Mouse (Mus musculus) urinary bladder, adult 2 months (tissue): Measurements from ENCODE around the gene Ndufs8. TPM values are rescaled to one million over a fixed set of nuclear protein-coding genes. Genes with fewer than 3 reads are reported as not detected.
"Not testable (repeated sequence)": the region's sequence is repeated elsewhere in the genome, so short reads cannot be mapped to it uniquely, and the experiment has no call there.

ENCODE experiments used
- DNase-seq: peaks from one replicate; pipeline ENCODE4 v3.0.0; 2022; ENCODE audit warnings: low spot score
- polyA plus RNA-seq: library from polyadenylated mRNA; depleted of rRNA; stranded (reverse); fragments of >200 nt; gene quantifications from 2 replicates; pipeline ENCODE4 v1.2.3, GENCODE M21; 2012; rRNA removed

Ndufs8 gene
- polyA plus RNA-seq, result 223 and 242 TPM in 2 replicates

- peak; percentile 83 for DNase-seq
These were observed at the start of gene Ndufs8 for GRCm38 (mm10) chr19:3912337-3913204. Gene Ndufs8 (minus strand): TSS chr19:3912774.

- not testable (repeated sequence) for DNase-seq
These were observed 49.2 kb upstream of the Ndufs8 start for GRCm38 (mm10) chr19:3961805-3962204.

- DNase-seq, result no peak
These were observed 47.6 kb upstream of the Ndufs8 start for GRCm38 (mm10) chr19:3960211-3960610.

- DNase-seq, result no peak
These were observed 46.5 kb upstream of the Ndufs8 start for GRCm38 (mm10) chr19:3959030-3959429.

- no peak for DNase-seq
These were observed 45.9 kb upstream of the Ndufs8 start, which contains the start of gene Aldh3b3 for GRCm38 (mm10) chr19:3958470-3958869. Gene Aldh3b3 (plus strand): TSS chr19:3958645.

GRCm38 (mm10) chr19:3957296-3958036, 44.9 kb upstream of the Ndufs8 start:
- DNase-seq, result not testable (repeated sequence)

GRCm38 (mm10) chr19:3955804-3956203, 43.2 kb upstream of the Ndufs8 start:
- no peak for DNase-seq

- no peak for DNase-seq
These were observed 42.5 kb upstream of the Ndufs8 start for GRCm38 (mm10) chr19:3955033-3955432.

- DNase-seq, result no peak
These were observed 39.5 kb upstream of the Ndufs8 start for GRCm38 (mm10) chr19:3952099-3952498.

- DNase-seq, result no peak
These were observed 38.9 kb upstream of the Ndufs8 start for GRCm38 (mm10) chr19:3951461-3951860.

GRCm38 (mm10) chr19:3950331-3950730, 37.8 kb upstream of the Ndufs8 start:
- DNase-seq, result no peak

GRCm38 (mm10) chr19:3948546-3948945, 36.0 kb upstream of the Ndufs8 start:
- DNase-seq, result no peak

GRCm38 (mm10) chr19:3947813-3948212, 35.2 kb upstream of the Ndufs8 start:
- no peak for DNase-seq

GRCm38 (mm10) chr19:3946715-3947114, 34.1 kb upstream of the Ndufs8 start:
- no peak for DNase-seq

GRCm38 (mm10) chr19:3945872-3946564, 33.4 kb upstream of the Ndufs8 start:
- no peak for DNase-seq

- no peak for DNase-seq
These were observed 30.6 kb upstream of the Ndufs8 start for GRCm38 (mm10) chr19:3942986-3943735.

GRCm38 (mm10) chr19:3942315-3942714, 29.7 kb upstream of the Ndufs8 start:
- DNase-seq, result no peak

GRCm38 (mm10) chr19:3935896-3936850, 23.6 kb upstream of the Ndufs8 start:
- no peak for DNase-seq

GRCm38 (mm10) chr19:3935032-3935895, 22.7 kb upstream of the Ndufs8 start, which contains the start of gene Unc93b1:
Gene Unc93b1 (plus strand): TSS chr19:3935186.
- no peak for DNase-seq
